Mouse (Mus musculus) ES-Bruce4 (cell line): ENCODE measurements around the gene Sec14l3.

Experiments used
- CTCF ChIP-seq: IDR thresholded peaks from one replicate; pipeline ENCODE4 v1.8.1; 2011; ENCODE audit warnings: low read depth, low read length
- EP300 ChIP-seq: IDR thresholded peaks from 2 replicates; pipeline ENCODE4 v1.6.1; 2011; ENCODE audit warnings: low read depth, low read length; ENCODE audit not compliant: insufficient read depth
- POLR2A ChIP-seq: IDR thresholded peaks from one replicate; pipeline ENCODE4 v1.8.1; 2011; ENCODE audit warnings: low read length; ENCODE audit not compliant: insufficient read depth

GRCm38 (mm10) chr11:4046526-4046925, 18.1 kb upstream of the Sec14l3 start:
- TF ChIP-seq CTCF (no peak), EP300 (no peak), POLR2A (no peak)
